Mouse (Mus musculus): Measurements from ENCODE around the gene Olig1.

GRCm38 (mm10) chr16:91268724-91269452 is 684 bp upstream of the Olig1 start:
- TF ChIP-seq POLR2A (IDR thresholded peaks at IDR 0.05; ENCODE audit: borderline replicate concordance, control insufficient read depth, low read depth, low read length) (no peak), CTCF (IDR thresholded peaks at IDR 0.05; ENCODE audit: control insufficient read depth, insufficient read depth, low read length) (no peak)
